Mouse (Mus musculus): Measurements from ENCODE around the gene Cer1.

DNA sequence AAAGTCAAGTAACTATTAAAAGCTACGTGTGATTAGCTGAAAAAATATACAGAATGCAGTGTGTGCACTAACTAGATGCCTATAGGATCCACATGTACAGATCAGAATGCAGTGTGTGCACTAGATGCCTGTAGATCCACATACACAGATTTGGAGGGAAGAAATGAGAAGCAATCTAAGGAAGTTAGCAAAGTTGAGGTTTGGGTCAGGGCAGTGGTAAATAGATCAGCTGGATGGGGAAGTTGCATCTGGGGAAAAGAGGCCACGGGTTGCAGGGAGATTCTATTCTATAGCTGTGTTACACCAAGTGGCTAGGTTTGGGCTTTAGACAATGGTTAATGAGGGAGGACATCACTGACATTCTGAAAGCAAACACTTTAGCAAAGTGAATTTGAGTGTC is 33.7 kb upstream of the Cer1 start:
- TF ChIP-seq CTCF (IDR thresholded peaks at IDR 0.05; ENCODE audit: control insufficient read depth, insufficient read depth, insufficient replicate concordance, low read depth, low read length) = no peak
- TF ChIP-seq POLR2A (IDR thresholded peaks at IDR 0.05; ENCODE audit: control insufficient read depth, low read depth, low read length) = no peak
